Mouse (Mus musculus): ENCODE measurements around the gene Dnaaf3.
A peak's percentile ranks its signal among the peaks of the same experiment; 100 is the strongest.
"Not testable (repeated sequence)": the region's sequence is repeated elsewhere in the genome, so short reads cannot be mapped to it uniquely, and the experiment has no call there.

Gene Dnaaf3

DNA sequence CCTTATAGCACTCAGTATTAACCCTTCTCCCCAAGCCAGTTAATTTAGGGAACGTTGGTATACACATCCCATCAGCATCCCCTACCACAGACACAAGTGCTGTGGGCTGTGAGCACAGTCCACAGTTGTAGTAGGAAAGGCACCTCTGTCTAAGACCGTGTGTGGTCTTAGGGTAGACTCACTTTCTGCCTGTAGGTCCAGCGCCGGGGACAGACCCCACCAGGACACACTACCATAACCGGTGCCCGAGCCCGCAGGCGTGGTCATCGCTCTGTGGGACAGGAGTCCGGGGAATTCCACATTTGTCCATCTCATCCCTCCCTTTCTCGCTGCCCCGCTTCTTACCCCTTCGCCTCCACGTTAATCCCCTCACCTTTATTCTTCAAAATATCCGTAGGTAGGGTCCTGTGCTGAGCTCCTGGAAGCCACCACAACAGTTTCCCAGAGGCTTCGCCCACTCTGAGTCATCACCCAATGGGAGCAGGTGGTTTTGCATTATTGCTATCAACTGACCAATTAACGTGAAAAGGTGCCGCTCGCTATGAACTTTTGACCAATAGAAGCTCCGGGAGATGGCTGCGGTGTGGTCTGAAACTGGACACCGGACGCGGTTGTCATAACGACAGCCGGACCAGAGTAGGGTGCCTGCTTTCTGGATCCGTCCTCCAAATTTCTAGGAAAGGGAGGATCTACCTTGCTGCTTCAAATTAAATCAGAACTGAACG lies at the start of gene Dnaaf3:
Gene Dnaaf3 (minus strand): TSS at position 449 of the 725 bp plus-strand sequence.
- DNase-seq (ENCODE audit: low spot score), result peak; percentile 96

- not testable (repeated sequence) for DNase-seq (ENCODE audit: low spot score)
Measured at GRCm38 (mm10) chr7:4581481-4581880, 49.2 kb upstream of the Dnaaf3 start.

- DNase-seq (ENCODE audit: low spot score), result not testable (repeated sequence)
Measured at GRCm38 (mm10) chr7:4572361-4572760, 40.1 kb upstream of the Dnaaf3 start.

DNA sequence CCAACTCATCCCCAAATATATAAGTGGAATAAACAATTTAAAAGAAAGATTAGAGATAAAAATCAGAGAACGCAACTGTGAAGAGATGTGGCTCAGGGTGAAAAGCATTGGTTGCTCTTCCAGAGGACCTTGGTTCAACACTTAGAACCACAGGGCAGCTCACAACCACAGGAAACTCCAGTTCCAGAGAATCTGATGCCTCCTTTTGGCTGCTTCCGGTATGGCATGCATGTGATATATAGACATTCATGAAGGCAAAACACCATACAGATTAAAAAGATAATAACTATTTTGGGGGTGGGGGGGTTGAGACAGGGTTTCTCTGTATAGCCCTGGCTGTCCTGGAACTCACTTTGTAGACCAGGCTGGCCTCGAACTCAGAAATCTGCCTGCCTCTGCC lies 30.4 kb upstream of the Dnaaf3 start:
- DNase-seq (ENCODE audit: low spot score), result no peak

DNA sequence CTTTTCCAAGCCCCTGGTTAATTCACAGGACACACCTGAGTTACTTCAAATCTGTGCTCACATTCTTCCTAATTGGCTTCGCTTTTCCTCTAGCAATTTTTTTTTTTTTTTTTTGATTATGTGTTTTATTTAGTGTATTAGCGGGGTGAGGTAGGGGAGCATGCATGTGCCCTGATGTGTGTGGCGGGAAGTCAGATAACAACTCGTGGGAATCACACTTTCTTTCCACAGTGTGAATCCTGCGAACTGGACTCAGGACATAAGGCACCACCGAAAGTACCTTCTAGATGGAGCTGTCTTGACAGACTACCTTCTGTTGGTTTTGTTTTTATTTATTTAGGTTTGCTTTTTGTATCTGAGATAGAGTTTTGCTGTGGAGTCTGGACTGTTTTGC lies 24.9 kb upstream of the Dnaaf3 start:
- DNase-seq (ENCODE audit: low spot score), result no peak

- DNase-seq (ENCODE audit: low spot score), result peak; percentile 94
Measured at GRCm38 (mm10) chr7:4556256-4557166, 24.3 kb upstream of the Dnaaf3 start.

DNA sequence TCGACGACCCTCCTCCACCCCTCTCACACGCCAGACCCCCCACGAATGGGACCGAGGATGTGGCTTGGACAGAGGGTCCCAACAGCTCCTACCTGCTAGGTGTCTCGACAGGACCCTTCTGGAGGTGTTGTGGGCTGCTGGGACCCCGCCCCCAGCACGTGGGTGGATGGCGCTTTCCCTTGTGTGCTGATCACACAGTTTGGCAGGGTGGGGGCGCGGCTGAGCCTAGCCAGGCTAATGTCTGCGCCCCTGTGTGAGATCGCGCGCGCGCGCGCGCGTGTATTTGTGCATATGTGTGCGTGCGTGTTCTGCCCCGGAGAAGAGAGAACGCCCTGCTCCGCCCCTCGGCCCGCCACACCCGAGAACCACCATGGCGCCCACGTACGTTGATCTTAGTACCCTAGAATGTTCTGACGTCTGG lies 15.0 kb upstream of the Dnaaf3 start, which contains the start of gene Syt5:
Gene Syt5 (minus strand): TSS at position 321 of the 421 bp plus-strand sequence.
- DNase-seq (ENCODE audit: low spot score), result peak; percentile 41

GRCm38 (mm10) chr7:4546591-4547131 lies 14.4 kb upstream of the Dnaaf3 start:
- peak; percentile 89 for DNase-seq (ENCODE audit: low spot score)

DNA sequence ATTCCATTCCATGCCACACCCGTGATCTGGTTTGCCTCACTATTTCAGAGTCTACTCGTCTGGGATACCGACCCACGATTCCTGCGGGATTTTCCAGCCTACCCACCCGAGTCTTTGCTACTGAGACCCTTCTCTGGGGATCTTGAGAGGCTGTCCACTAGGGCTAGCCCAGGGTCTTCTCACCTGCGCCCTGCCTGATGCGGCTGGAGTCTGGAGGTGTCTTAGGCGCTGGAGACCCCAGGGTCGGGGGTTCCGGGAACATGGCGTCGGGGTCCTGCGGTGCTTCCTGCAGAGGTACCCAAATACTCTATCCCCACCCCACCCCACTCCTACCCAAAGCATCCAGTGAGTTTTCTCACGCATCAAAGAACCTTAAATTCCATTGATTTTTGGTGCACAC lies 13.8 kb upstream of the Dnaaf3 start:
- DNase-seq (ENCODE audit: low spot score), result no peak

DNA sequence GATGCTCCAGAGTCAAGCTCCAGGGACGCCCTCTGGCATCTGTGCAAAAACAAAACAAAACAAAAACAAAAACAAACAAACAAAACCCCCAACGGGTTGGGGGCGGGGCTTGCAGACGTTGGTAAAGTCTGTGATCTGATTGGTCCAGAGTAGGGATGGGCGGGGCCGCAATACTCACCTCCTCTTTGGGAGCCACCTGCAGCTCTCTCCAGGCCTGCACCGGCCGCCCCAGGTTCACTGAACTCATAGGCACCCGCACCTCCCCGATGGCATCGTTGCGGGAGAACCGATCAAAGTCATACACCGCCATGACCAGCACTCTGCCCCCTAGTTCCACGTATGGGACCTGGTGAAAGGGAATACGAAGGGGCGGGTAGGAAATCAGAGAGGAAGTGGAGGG lies 9.8 kb upstream of the Dnaaf3 start:
- no peak for DNase-seq (ENCODE audit: low spot score)

GRCm38 (mm10) chr7:4541344-4541743 lies 9.1 kb upstream of the Dnaaf3 start:
- no peak for DNase-seq (ENCODE audit: low spot score)

DNA sequence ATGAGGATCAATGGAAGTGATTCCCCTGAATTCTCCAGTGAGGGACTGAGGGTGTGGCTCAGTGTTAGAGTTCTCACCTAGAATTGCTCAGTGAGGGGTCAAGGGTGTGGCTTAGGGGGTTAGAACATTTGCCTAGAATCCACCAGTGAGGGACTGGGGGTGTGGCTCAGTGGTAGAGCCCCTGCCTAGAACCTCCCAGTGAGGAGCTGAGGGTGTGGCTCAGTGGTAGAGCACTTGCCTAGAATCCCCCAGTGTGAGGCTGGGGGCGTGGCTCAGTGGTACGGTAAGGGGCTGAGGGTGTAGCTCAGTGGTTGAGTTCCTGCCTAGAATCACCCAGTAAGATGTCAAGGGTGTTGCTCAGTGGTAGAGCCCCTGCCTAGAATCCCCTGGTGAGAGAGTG lies 6.8 kb upstream of the Dnaaf3 start:
- DNase-seq (ENCODE audit: low spot score), result no peak

DNA sequence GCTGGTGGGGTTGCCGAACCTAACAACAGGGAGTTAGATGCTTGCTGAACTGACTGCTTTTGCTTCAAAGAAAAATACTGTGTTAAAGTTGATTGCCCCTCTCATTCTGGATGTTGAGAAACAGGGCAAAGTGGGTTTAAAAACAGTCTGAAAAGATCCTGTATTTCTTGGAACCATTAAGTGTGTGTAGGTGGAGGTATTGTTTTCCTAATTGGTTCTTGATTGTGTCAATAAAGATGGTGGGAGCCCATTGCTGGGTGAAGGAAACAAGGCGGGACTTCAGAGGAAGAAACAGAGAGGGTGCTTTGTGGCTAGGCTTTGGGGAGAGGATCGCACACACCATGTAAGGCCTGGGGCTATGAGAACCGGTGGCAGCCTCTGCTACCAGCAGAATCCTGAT lies 4.9 kb upstream of the Dnaaf3 start:
- no peak for DNase-seq (ENCODE audit: low spot score)

- DNase-seq (ENCODE audit: low spot score), result no peak
Measured at GRCm38 (mm10) chr7:4536369-4536768, 4.1 kb upstream of the Dnaaf3 start.

- not testable (repeated sequence) for DNase-seq (ENCODE audit: low spot score)
Measured at GRCm38 (mm10) chr7:4530166-4530565, 2.1 kb downstream of the Dnaaf3 start.

DNA sequence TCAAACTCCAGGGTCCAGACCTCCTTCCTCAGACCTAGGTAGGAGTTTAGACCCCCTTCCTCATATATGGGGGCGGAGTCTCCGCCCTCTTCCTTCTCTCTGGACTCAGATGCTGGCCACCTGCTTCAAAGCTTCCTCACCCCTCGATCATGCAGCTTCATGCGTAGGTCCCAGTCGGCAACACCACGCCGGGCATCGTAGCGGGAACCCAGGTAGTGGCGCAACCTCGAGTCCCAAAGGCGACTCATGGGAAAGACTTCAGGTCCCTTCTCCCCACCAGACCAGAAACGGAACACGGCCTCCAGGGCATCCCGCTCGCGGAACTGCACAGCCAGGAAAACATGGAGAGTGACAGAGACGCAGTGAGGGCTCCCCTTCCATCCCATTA lies 5.0 kb downstream of the Dnaaf3 start:
- DNase-seq (ENCODE audit: low spot score), result no peak

- peak; percentile 95 for DNase-seq (ENCODE audit: low spot score)
Measured at GRCm38 (mm10) chr7:4526341-4527301, 5.6 kb downstream of the Dnaaf3 start.

DNA sequence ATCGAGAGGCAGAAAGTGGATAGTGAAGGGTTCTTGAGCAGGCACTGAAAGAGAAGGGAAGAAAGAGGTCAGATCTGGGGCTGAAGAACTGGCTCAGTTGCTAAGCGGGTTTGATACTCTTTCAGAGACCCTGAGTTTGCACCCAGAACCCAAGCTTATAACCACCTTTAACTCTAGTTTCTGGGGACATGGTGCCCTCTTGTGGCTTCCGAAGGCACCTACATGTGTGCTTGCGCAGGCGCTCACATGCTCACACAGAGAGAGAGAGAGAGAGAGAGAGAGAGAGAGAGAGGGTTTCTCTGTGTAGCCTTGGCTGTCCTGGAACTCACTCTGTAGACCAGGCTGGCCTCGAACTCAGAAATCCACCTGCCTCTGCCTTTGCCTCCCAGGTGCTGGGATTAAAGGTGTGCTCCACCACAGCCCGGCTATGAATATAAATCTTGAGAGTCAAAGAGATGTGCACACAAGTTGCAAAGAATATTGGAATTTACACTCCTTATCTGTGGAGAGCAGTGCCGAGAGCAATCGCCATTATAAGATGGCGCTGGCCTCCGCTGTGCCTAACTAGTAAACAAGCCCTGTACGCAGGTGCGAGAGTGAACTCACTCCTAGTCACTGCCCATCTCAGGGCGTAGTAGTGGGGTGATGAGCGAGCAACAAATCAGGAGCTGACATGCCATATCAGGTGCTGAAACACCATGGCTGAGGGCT lies 7.9 kb downstream of the Dnaaf3 start, which contains the start of gene Tnni3:
Gene Tnni3 (minus strand): TSS at position 18 of the 711 bp plus-strand sequence.
- peak; percentile 88 for DNase-seq (ENCODE audit: low spot score)

GRCm38 (mm10) chr7:4523205-4524130 lies 8.8 kb downstream of the Dnaaf3 start:
- DNase-seq (ENCODE audit: low spot score), result no peak

- no peak for DNase-seq (ENCODE audit: low spot score)
Measured at GRCm38 (mm10) chr7:4522292-4522691, 10.0 kb downstream of the Dnaaf3 start.

Data from embryo, embryonic 10.5 days (tissue).